Mouse (Mus musculus) ES-Bruce4 (cell line): ENCODE measurements around the gene Bcl9l.

Experiments
- CTCF ChIP-seq: IDR thresholded peaks from one replicate; pipeline ENCODE4 v1.8.1; 2011; ENCODE audit warnings: low read depth, low read length
- EP300 ChIP-seq: IDR thresholded peaks from 2 replicates; pipeline ENCODE4 v1.6.1; 2011; ENCODE audit warnings: low read depth, low read length; ENCODE audit not compliant: insufficient read depth
- POLR2A ChIP-seq: IDR thresholded peaks from one replicate; pipeline ENCODE4 v1.8.1; 2011; ENCODE audit warnings: low read length; ENCODE audit not compliant: insufficient read depth

- TF ChIP-seq CTCF (no peak), POLR2A (no peak), EP300 (no peak)
These were observed 22.5 kb downstream of the Bcl9l start for GRCm38 (mm10) chr9:44504893-44505823.
